24 mouse cellular contexts compared by ENCODE assay signal in genomic region chr1:78889241-78889640, GRCm38 (mm10).
"Had no signal": no experiment of that assay in that cellular context is flagged by ENCODE, and none has a peak within 500 bp of the region (broad histone marks: within the 10 kb centered on the region; RNA-seq: fewer than 3 reads in every experiment).

No protein-coding gene starts in this region.

- H3K9me3 ChIP-seq: heart, embryonic 10.5 days; heart, embryonic 13.5 days; heart, embryonic 15.5 days; hindbrain, embryonic 13.5 days; hindbrain, embryonic 15.5 days; kidney, embryonic 15.5 days; limb, embryonic 13.5 days; limb, embryonic 15.5 days; liver, embryonic 12.5 days had no signal

- H3K4me3 ChIP-seq: heart, embryonic 10.5 days; heart, embryonic 13.5 days; heart, embryonic 15.5 days; hindbrain, embryonic 13.5 days; hindbrain, embryonic 15.5 days; kidney, embryonic 15.5 days; limb, embryonic 13.5 days; limb, embryonic 15.5 days; liver, embryonic 12.5 days had no signal

- H3K27ac ChIP-seq: heart, embryonic 10.5 days; heart, embryonic 13.5 days; heart, embryonic 15.5 days; hindbrain, embryonic 13.5 days; hindbrain, embryonic 15.5 days; hindbrain, postnatal 0 days; kidney, embryonic 15.5 days; kidney, postnatal 0 days; limb, embryonic 13.5 days; limb, embryonic 15.5 days; liver, embryonic 12.5 days; liver, embryonic 14.5 days had no signal

- DNase-seq: gastrocnemius, postnatal 14 days; gastrocnemius, postnatal 36 days; heart, postnatal 36 days; kidney, adult 11 months; kidney, adult 2 months; kidney, adult 9 months; kidney, postnatal 14 days; kidney, postnatal 36 days; layer of hippocampus, adult 9-11 months; layer of hippocampus, postnatal 36 days; left cerebral cortex, postnatal 4 days had no signal

- H3K9ac ChIP-seq: heart, embryonic 13.5 days; heart, embryonic 15.5 days; hindbrain, embryonic 13.5 days; hindbrain, embryonic 15.5 days; kidney, embryonic 15.5 days; limb, embryonic 13.5 days; limb, embryonic 15.5 days; liver, embryonic 12.5 days; liver, embryonic 14.5 days had no signal

- H3K4me1 ChIP-seq: heart, embryonic 10.5 days; heart, embryonic 13.5 days; heart, embryonic 15.5 days; hindbrain, embryonic 13.5 days; hindbrain, embryonic 15.5 days; kidney, embryonic 15.5 days; limb, embryonic 13.5 days; limb, embryonic 15.5 days; liver, embryonic 12.5 days had no signal

- H3K4me2 ChIP-seq: heart, embryonic 13.5 days; heart, embryonic 15.5 days; hindbrain, embryonic 13.5 days; hindbrain, embryonic 15.5 days; kidney, embryonic 15.5 days; limb, embryonic 13.5 days; limb, embryonic 15.5 days; liver, embryonic 12.5 days had no signal

- ATAC-seq: hindbrain, postnatal 0 days; intestine, embryonic 16.5 days; liver, embryonic 12.5 days had no signal

- H3K27me3 ChIP-seq: heart, embryonic 13.5 days; heart, embryonic 15.5 days; hindbrain, embryonic 13.5 days; hindbrain, embryonic 15.5 days; kidney, embryonic 15.5 days; limb, embryonic 13.5 days; limb, embryonic 15.5 days; liver, embryonic 12.5 days had no signal

- H3K36me3 ChIP-seq: heart, embryonic 10.5 days; heart, embryonic 13.5 days; heart, embryonic 15.5 days; hindbrain, embryonic 13.5 days; hindbrain, embryonic 15.5 days; kidney, embryonic 15.5 days; limb, embryonic 13.5 days; limb, embryonic 15.5 days; liver, embryonic 12.5 days had no signal
